Mouse (Mus musculus) heart, embryonic 14.5 days (tissue): ENCODE measurements around the gene Clcnka. TPM values are rescaled to one million over a fixed set of nuclear protein-coding genes. Genes with fewer than 3 reads are reported as not detected.
A peak's percentile ranks its signal among the peaks of the same experiment; 100 is the strongest.

Source experiments
- ATAC-seq: fragments of 200-750 bp; cut with Nextera tagmentation; 2 replicates; pipeline ENCODE4 v1.8.0; 2017; ENCODE audit warnings: low read depth, moderate TSS enrichment; ENCODE audit not compliant: insufficient number of reproducible peaks, insufficient read depth, low FRiP score
- H3K27ac ChIP-seq, 2 experiments: fragments of 200-500 bp in 1 of 2; fragments of 300-500 bp in 1 of 2; sonication (generic) in 1 of 2; replicated peaks in 1 of 2; 2 replicates each; pipeline ENCODE4 v1.5.1; 2012 to 2014; ENCODE audit warnings: low read depth in 2 of 2, low read length in 2 of 2, control low read depth in 1 of 2, mild to moderate bottlenecking in 1 of 2, mixed read lengths in 1 of 2; ENCODE audit not compliant: control insufficient read depth in 1 of 2, insufficient read depth in 1 of 2
- H3K27me3 ChIP-seq: fragments of 300-500 bp; sonication (generic); 2 replicates; pipeline ENCODE4 v1.6.1; 2014; ENCODE audit warnings: mild to moderate bottlenecking, low read length, control low read depth; ENCODE audit not compliant: control insufficient read depth, insufficient read depth
- H3K36me3 ChIP-seq: fragments of 300-500 bp; sonication (generic); 2 replicates; pipeline ENCODE4 v1.6.1; 2014; ENCODE audit warnings: mild to moderate bottlenecking, control low read depth, low read length, mixed read lengths; ENCODE audit not compliant: control insufficient read depth, insufficient read depth
- H3K4me1 ChIP-seq, 2 experiments: fragments of 200-500 bp in 1 of 2; fragments of 300-500 bp in 1 of 2; sonication (generic) in 1 of 2; 2 replicates each; pipeline ENCODE4 v1.6.1; 2012 to 2014; ENCODE audit warnings: low read length in 2 of 2, control low read depth in 1 of 2, mixed read lengths in 1 of 2; ENCODE audit not compliant: control insufficient read depth in 2 of 2, insufficient read depth in 2 of 2
- H3K4me2 ChIP-seq: fragments of 300-500 bp; sonication (generic); 2 replicates; pipeline ENCODE4 v1.6.1; 2014; ENCODE audit warnings: mild to moderate bottlenecking, low read length
- H3K4me3 ChIP-seq, 2 experiments: fragments of 200-500 bp in 1 of 2; fragments of 300-500 bp in 1 of 2; sonication (generic) in 1 of 2; 2 replicates each; pipeline ENCODE4 v1.5.1; 2012 to 2014; ENCODE audit warnings: low read length in 2 of 2, mild to moderate bottlenecking in 2 of 2, control low read depth in 1 of 2, low read depth in 1 of 2, moderate library complexity in 1 of 2; ENCODE audit not compliant: control insufficient read depth in 1 of 2, insufficient read depth in 1 of 2
- H3K9ac ChIP-seq: fragments of 300-500 bp; sonication (generic); 2 replicates; pipeline ENCODE4 v1.6.1; 2014; ENCODE audit warnings: mild to moderate bottlenecking, low read length
- H3K9me3 ChIP-seq: fragments of 300-500 bp; sonication (generic); 2 replicates; pipeline ENCODE4 v1.6.1; 2016; ENCODE audit warnings: low read length, control low read depth; ENCODE audit not compliant: control insufficient read depth
- WGBS: fragments of 180-500 bp; shearing (Covaris S2); extraction: QIAGEN DNeasy Blood & Tissue Kit; methylation state at CpG from one replicate; pipeline ENCODE4 v1.1.7; 2014; 5-methylcytosine and 5-hydroxymethylcytosine counted together
- polyA plus RNA-seq: library from polyadenylated mRNA; unstranded; fragments of >200 nt; fragmentation: Nextera tagmentation; extraction: Ambion mirVana; gene quantifications from 2 replicates; pipeline ENCODE4 v1.2.1, GENCODE M21; 2014

The Clcnka gene
- polyA plus RNA-seq, 1 experiment from 2014 or later = not detected

- peaks cover 21 to 22% of the 10 kb centered on the region in 2 experiments for H3K4me1 ChIP-seq
- H3K27me3 ChIP-seq = no peaks in the 10 kb centered on the region
- 85% methylated on average over 3 of the region's 3 CpGs for WGBS
- H3K27ac ChIP-seq = no peak overlapping the region
- H3K9ac ChIP-seq = no peak overlapping the region
- H3K36me3 ChIP-seq = no peaks in the 10 kb centered on the region
- no peaks in the 10 kb centered on the region for H3K9me3 ChIP-seq
- H3K4me3 ChIP-seq = no peak overlapping the region
- H3K4me2 ChIP-seq = no peak overlapping the region
- ATAC-seq = 0 out of 2 replicates have a peak, but pooled peaks have one; percentile 3
Measured at GRCm38 (mm10) chr4:141405314-141405622, 6.7 kb upstream of the Clcnka start.

- Histone ChIP-seq H3K36me3 (no peaks in the 10 kb centered on the region), H3K27me3 (no peaks in the 10 kb centered on the region), H3K27ac (no peak overlapping the region), H3K4me3 (peak overlapping the region in 1 of 2 experiments; percentile 34; a peak in 2 of 4 replicates), H3K9me3 (no peaks in the 10 kb centered on the region), H3K9ac (peak overlapping the region; percentile 52), H3K4me2 (peak overlapping the region; percentile 53), H3K4me1 (peaks cover 21 to 22% of the 10 kb centered on the region in 2 experiments)
- ATAC-seq = peak; percentile 56
- WGBS = 9% methylated on average over 15 of the region's 15 CpGs
Measured at GRCm38 (mm10) chr4:141404518-141405313, 6.2 kb upstream of the Clcnka start.

- Histone ChIP-seq H3K9me3 (no peaks in the 10 kb centered on the region), H3K27me3 (no peaks in the 10 kb centered on the region; the same call in 1 of the 2 replicates), H3K4me1 (peaks cover 3 to 6% of the 10 kb centered on the region in 2 experiments; a peak in 2 of 4 replicates), H3K4me2 (no peak overlapping the region), H3K27ac (no peak overlapping the region), H3K9ac (no peak overlapping the region), H3K36me3 (no peaks in the 10 kb centered on the region), H3K4me3 (no peak overlapping the region)
- no peak for ATAC-seq
- 81% methylated on average over 15 of the region's 15 CpGs for WGBS
Measured at GRCm38 (mm10) chr4:141400171-141400570, 1.6 kb upstream of the Clcnka start.

DNA sequence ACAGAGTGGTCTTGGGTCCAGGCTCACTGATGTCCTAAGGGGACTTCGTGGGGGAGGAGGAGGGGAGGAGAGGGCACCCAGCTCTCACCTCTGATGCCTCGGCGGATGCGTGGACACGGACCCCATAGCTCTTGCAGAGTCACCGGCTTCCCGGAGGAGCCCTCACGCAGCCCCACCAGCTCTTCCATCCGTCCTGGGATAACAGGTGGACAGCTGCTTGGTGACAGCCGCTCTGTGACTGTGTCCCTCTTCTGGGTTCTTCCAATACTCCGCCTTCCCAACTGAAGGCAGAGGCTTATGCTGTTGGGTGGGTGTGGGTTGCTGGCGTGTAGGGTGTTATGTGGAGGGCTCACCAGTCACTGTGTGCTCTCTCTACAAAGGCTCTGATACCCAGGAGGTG, 663 bp downstream of the Clcnka start:
- no peaks in the 10 kb centered on the region for H3K36me3 ChIP-seq
- ATAC-seq = no peak
- H3K27me3 ChIP-seq = no peaks in the 10 kb centered on the region; the same call in 1 of the 2 replicates
- no peak overlapping the region; the same call in 1 of the 2 replicates for H3K9ac ChIP-seq
- H3K9me3 ChIP-seq = no peaks in the 10 kb centered on the region
- H3K27ac ChIP-seq = no peak overlapping the region
- WGBS = 66% methylated on average over 11 of the region's 12 CpGs
- no peak overlapping the region for H3K4me3 ChIP-seq
- H3K4me1 ChIP-seq = peaks cover 0 to 3% of the 10 kb centered on the region in 2 experiments; a peak in 1 of 4 replicates
- H3K4me2 ChIP-seq = no peak overlapping the region

DNA sequence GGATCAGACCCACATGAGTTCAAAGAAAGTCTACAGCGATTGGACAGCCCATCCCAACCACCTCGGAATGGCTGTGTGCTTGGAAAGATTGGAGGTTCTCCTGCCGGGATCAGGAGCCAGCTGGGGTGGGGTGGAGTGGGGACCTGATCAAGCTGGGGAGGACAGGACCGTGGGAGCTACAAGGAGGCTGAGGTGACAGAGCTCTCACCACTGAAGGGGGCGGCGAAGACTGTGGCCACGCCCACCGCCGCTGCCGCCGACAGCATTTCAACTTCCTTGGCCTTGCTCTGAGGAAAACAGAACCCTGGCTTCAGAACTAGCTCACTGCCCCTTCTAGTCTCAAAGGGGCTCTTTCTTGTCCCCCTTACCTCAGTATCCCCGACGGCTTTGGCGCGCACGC, 3.8 kb downstream of the Clcnka start:
- Histone ChIP-seq H3K4me3 (peak overlapping the region; percentile 6 to 9; a peak in 1 of 4 replicates), H3K4me2 (peak overlapping the region; percentile 49)
- ATAC-seq = no peak

DNA sequence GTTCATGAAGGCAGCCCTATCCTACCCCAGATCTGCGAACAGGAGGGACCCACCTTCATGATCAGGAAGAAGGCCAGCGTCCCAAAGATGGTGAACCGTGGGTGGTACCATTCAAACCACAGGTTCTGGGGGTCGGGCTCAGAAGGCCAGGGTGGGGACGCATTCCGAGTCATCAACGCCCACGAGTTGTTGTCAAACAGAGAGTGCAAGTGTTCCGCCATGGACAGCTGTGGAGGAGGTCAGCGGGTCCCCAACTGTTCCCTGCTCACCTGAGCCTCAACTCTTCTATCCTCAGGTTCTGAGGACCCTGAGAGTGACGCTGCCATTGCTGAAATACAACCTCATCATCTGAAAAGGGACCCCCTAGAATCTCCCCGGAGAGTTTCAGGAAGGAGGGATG, 7.2 kb downstream of the Clcnka start:
- no peaks in the 10 kb centered on the region for H3K36me3 ChIP-seq
- no peak overlapping the region for H3K4me2 ChIP-seq
- ATAC-seq = no peak
- no peak overlapping the region for H3K4me3 ChIP-seq
- H3K9me3 ChIP-seq = no peaks in the 10 kb centered on the region
- no peak overlapping the region for H3K27ac ChIP-seq
- WGBS = 75% methylated on average over 12 of the region's 12 CpGs
- H3K4me1 ChIP-seq = peaks cover 0 to 3% of the 10 kb centered on the region in 2 experiments; a peak in 1 of 4 replicates
- H3K27me3 ChIP-seq = no peaks in the 10 kb centered on the region; the same call in 1 of the 2 replicates
- no peak overlapping the region for H3K9ac ChIP-seq

More for the DNA sequence above, 3.8 kb downstream of the Clcnka start:
- no peak overlapping the region for H3K9ac ChIP-seq
- WGBS = 12% methylated on average over 16 of the region's 16 CpGs
- H3K9me3 ChIP-seq = no peaks in the 10 kb centered on the region
- no peaks in the 10 kb centered on the region; the same call in 1 of the 2 replicates for H3K27me3 ChIP-seq
- no peaks in the 10 kb centered on the region for H3K36me3 ChIP-seq
- peaks cover 0 to 3% of the 10 kb centered on the region in 2 experiments; a peak in 1 of 4 replicates for H3K4me1 ChIP-seq
- no peak overlapping the region for H3K27ac ChIP-seq

DNA sequence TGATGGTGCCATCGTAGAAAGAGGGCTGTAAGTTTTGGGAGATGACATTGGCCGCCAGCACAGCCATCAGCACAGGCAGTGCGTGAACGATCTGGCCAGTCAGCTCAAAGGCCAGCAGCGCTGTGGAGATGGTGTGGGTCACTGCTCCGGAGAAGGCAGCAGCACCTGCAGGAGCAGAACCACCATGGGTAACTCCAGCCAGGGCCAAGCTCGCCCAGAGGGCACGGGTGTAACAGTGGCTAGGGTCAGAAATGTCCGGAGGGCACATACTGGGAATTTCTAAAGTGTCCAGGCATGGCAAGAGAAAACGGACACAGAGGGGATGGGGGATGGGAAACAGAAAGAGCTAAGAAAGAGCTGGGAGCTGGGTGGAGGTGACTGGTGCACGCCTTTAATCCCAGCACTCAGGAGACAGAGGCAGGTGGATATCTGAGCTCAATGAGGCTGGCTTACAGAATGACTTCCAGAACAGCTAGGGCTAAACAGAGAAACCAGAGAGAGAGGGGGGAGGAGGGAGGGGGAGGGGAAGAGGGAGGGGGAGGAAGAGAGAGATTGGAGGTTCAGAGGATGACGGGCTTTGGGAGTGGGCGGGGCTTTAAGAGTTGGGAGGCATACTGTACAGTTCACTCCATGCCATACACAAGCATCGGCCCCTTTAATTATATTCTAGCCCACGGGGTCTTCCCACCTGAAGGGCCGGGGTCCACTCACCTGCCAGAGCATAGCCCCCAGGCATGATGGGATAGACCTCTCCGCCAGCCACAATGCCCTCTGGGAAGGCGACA, 9.0 kb downstream of the Clcnka start:
- Histone ChIP-seq H3K27me3 (peaks cover 3% of the 10 kb centered on the region), H3K4me2 (no peak overlapping the region), H3K9me3 (no peaks in the 10 kb centered on the region), H3K4me3 (no peak overlapping the region), H3K27ac (no peak overlapping the region), H3K4me1 (no peaks in the 10 kb centered on the region; a peak in 1 of 4 replicates), H3K36me3 (no peaks in the 10 kb centered on the region), H3K9ac (no peak overlapping the region)
- WGBS = 62% methylated on average over 18 of the region's 18 CpGs
- no peak for ATAC-seq
